Mouse (Mus musculus): ENCODE measurements around the gene Ces1g. TPM values are rescaled to one million over a fixed set of nuclear protein-coding genes. Genes with fewer than 3 reads are reported as not detected.
A peak's percentile ranks its signal among the peaks of the same experiment; 100 is the strongest.

The Ces1g gene
- total and polyA plus RNA-seq, 2 experiments: 127 to 240 TPM

GRCm38 (mm10) chr8:93331151-93331550, 6.0 kb downstream of the Ces1g start:
- DNase-seq (ENCODE audit: extremely low read depth, low read depth, low spot score): peak; percentile 93

GRCm38 (mm10) chr8:93325123-93325522, 12.0 kb downstream of the Ces1g start:
- peak; percentile 91 for DNase-seq (ENCODE audit: extremely low read depth, low read depth, low spot score)
- 18% methylated on average over 2 of the region's 2 CpGs for WGBS

More at GRCm38 (mm10) chr8:93331151-93331550, 6.0 kb downstream of the Ces1g start:
- peak overlapping the region; percentile 99 for H3K27ac ChIP-seq (replicated peaks; ENCODE audit: insufficient read depth, low read depth, low read length)
- no peaks in the 10 kb centered on the region for H3K79me2 ChIP-seq (ENCODE audit: control insufficient read depth, insufficient read depth, low read length)
- 92% methylated on average over 2 of the region's 2 CpGs for WGBS
- H3K4me1 ChIP-seq (ENCODE audit: control insufficient read depth, insufficient read depth, low read length): peaks cover 35% of the 10 kb centered on the region
- H3K36me3 ChIP-seq (ENCODE audit: control insufficient read depth, insufficient read depth, low read length): peaks cover 32% of the 10 kb centered on the region
- TF ChIP-seq CTCF (IDR thresholded peaks at IDR 0.05; ENCODE audit: low read depth, low read length) (no peak), POLR2A (IDR thresholded peaks at IDR 0.05; ENCODE audit: extremely low read depth, insufficient read depth, low read length) (no peak)
- H3K27me3 ChIP-seq (ENCODE audit: control insufficient read depth, insufficient read depth, low read length): no peaks in the 10 kb centered on the region
- peak overlapping the region; percentile 21 for H3K9ac ChIP-seq (ENCODE audit: low read depth, low read length)
- H3K4me3 ChIP-seq (ENCODE audit: insufficient read depth, low read depth, low read length): no peak overlapping the region

GRCm38 (mm10) chr8:93317031-93317430, 20.1 kb downstream of the Ces1g start:
- TF ChIP-seq POLR2A (IDR thresholded peaks at IDR 0.05; ENCODE audit: extremely low read depth, insufficient read depth, low read length) (no peak), CTCF (IDR thresholded peaks at IDR 0.05; ENCODE audit: low read depth, low read length) (no peak)
- no peak overlapping the region for H3K4me3 ChIP-seq (ENCODE audit: insufficient read depth, low read depth, low read length)
- H3K27me3 ChIP-seq (ENCODE audit: control insufficient read depth, insufficient read depth, low read length): no peaks in the 10 kb centered on the region
- H3K79me2 ChIP-seq (ENCODE audit: control insufficient read depth, insufficient read depth, low read length): no peaks in the 10 kb centered on the region
- H3K36me3 ChIP-seq (ENCODE audit: control insufficient read depth, insufficient read depth, low read length): peaks cover 62% of the 10 kb centered on the region
- no peak overlapping the region for H3K9ac ChIP-seq (ENCODE audit: low read depth, low read length)
- no peak overlapping the region for H3K27ac ChIP-seq (replicated peaks; ENCODE audit: insufficient read depth, low read depth, low read length)
- H3K4me1 ChIP-seq (ENCODE audit: control insufficient read depth, insufficient read depth, low read length): no peaks in the 10 kb centered on the region
- DNase-seq (ENCODE audit: extremely low read depth, low read depth, low spot score): no peak
- WGBS: 88% methylated on average over 2 of the region's 2 CpGs

More at GRCm38 (mm10) chr8:93325123-93325522, 12.0 kb downstream of the Ces1g start:
- TF ChIP-seq POLR2A (IDR thresholded peaks at IDR 0.05; ENCODE audit: extremely low read depth, insufficient read depth, low read length) (no peak), CTCF (IDR thresholded peaks at IDR 0.05; ENCODE audit: low read depth, low read length) (no peak)
- no peak overlapping the region for H3K27ac ChIP-seq (replicated peaks; ENCODE audit: insufficient read depth, low read depth, low read length)
- H3K9ac ChIP-seq (ENCODE audit: low read depth, low read length): no peak overlapping the region
- H3K27me3 ChIP-seq (ENCODE audit: control insufficient read depth, insufficient read depth, low read length): no peaks in the 10 kb centered on the region
- H3K36me3 ChIP-seq (ENCODE audit: control insufficient read depth, insufficient read depth, low read length): peaks cover 47% of the 10 kb centered on the region
- H3K79me2 ChIP-seq (ENCODE audit: control insufficient read depth, insufficient read depth, low read length): no peaks in the 10 kb centered on the region
- no peak overlapping the region for H3K4me3 ChIP-seq (ENCODE audit: insufficient read depth, low read depth, low read length)
- peaks cover 7% of the 10 kb centered on the region for H3K4me1 ChIP-seq (ENCODE audit: control insufficient read depth, insufficient read depth, low read length)

- WGBS: 84% methylated on average over 2 of the region's 2 CpGs
- no peaks in the 10 kb centered on the region for H3K27me3 ChIP-seq (ENCODE audit: control insufficient read depth, insufficient read depth, low read length)
- TF ChIP-seq CTCF (IDR thresholded peaks at IDR 0.05; ENCODE audit: low read depth, low read length) (no peak), POLR2A (IDR thresholded peaks at IDR 0.05; ENCODE audit: extremely low read depth, insufficient read depth, low read length) (no peak)
Measured at GRCm38 (mm10) chr8:93315557-93315956, 21.6 kb downstream of the Ces1g start.

GRCm38 (mm10) chr8:93283896-93284295, 53.2 kb downstream of the Ces1g start:
- whole genome bisulfite sequencing: 37% methylated on average over 2 of the region's 2 CpGs
- H3K4me1 ChIP-seq (ENCODE audit: control insufficient read depth, insufficient read depth, low read length): peaks cover 13% of the 10 kb centered on the region
- peak; percentile 86 for DNase-seq (ENCODE audit: extremely low read depth, low read depth, low spot score)
- no peak overlapping the region for H3K4me3 ChIP-seq (ENCODE audit: insufficient read depth, low read depth, low read length)
- H3K36me3 ChIP-seq (ENCODE audit: control insufficient read depth, insufficient read depth, low read length): no peaks in the 10 kb centered on the region
- TF ChIP-seq POLR2A (IDR thresholded peaks at IDR 0.05; ENCODE audit: extremely low read depth, insufficient read depth, low read length) (no peak), CTCF (IDR thresholded peaks at IDR 0.05; ENCODE audit: low read depth, low read length) (no peak)
- no peaks in the 10 kb centered on the region for H3K27me3 ChIP-seq (ENCODE audit: control insufficient read depth, insufficient read depth, low read length)
- H3K27ac ChIP-seq (replicated peaks; ENCODE audit: insufficient read depth, low read depth, low read length): no peak overlapping the region
- H3K79me2 ChIP-seq (ENCODE audit: control insufficient read depth, insufficient read depth, low read length): 0 out of 2 replicates have a peak, but pooled peaks cover 3% of the 10 kb centered on the region
- H3K9ac ChIP-seq (ENCODE audit: low read depth, low read length): no peak overlapping the region

More at GRCm38 (mm10) chr8:93315557-93315956, 21.6 kb downstream of the Ces1g start:
- no peak overlapping the region for H3K4me3 ChIP-seq (ENCODE audit: insufficient read depth, low read depth, low read length)
- peaks cover 52% of the 10 kb centered on the region for H3K36me3 ChIP-seq (ENCODE audit: control insufficient read depth, insufficient read depth, low read length)
- DNase-seq (ENCODE audit: extremely low read depth, low read depth, low spot score): no peak
- H3K9ac ChIP-seq (ENCODE audit: low read depth, low read length): no peak overlapping the region
- no peak overlapping the region for H3K27ac ChIP-seq (replicated peaks; ENCODE audit: insufficient read depth, low read depth, low read length)
- H3K4me1 ChIP-seq (ENCODE audit: control insufficient read depth, insufficient read depth, low read length): no peaks in the 10 kb centered on the region
- no peaks in the 10 kb centered on the region for H3K79me2 ChIP-seq (ENCODE audit: control insufficient read depth, insufficient read depth, low read length)

GRCm38 (mm10) chr8:93282349-93282748, 54.8 kb downstream of the Ces1g start:
- H3K9ac ChIP-seq (ENCODE audit: low read depth, low read length): no peak overlapping the region
- H3K36me3 ChIP-seq (ENCODE audit: control insufficient read depth, insufficient read depth, low read length): no peaks in the 10 kb centered on the region
- no peaks in the 10 kb centered on the region for H3K27me3 ChIP-seq (ENCODE audit: control insufficient read depth, insufficient read depth, low read length)
- no peak overlapping the region for H3K4me3 ChIP-seq (ENCODE audit: insufficient read depth, low read depth, low read length)
- H3K79me2 ChIP-seq (ENCODE audit: control insufficient read depth, insufficient read depth, low read length): 0 out of 2 replicates have a peak, but pooled peaks cover 3% of the 10 kb centered on the region
- 44% methylated on average over 3 of the region's 3 CpGs for WGBS
- TF ChIP-seq CTCF (IDR thresholded peaks at IDR 0.05; ENCODE audit: low read depth, low read length): no peak
- no peak for TF ChIP-seq POLR2A (IDR thresholded peaks at IDR 0.05; ENCODE audit: extremely low read depth, insufficient read depth, low read length)
- H3K4me1 ChIP-seq (ENCODE audit: control insufficient read depth, insufficient read depth, low read length): peaks cover 16% of the 10 kb centered on the region
- no peak overlapping the region for H3K27ac ChIP-seq (replicated peaks; ENCODE audit: insufficient read depth, low read depth, low read length)
- DNase-seq (ENCODE audit: extremely low read depth, low read depth, low spot score): peak; percentile 72
